Mouse (Mus musculus): ENCODE data around the gene Zfp59. TPM values are rescaled to one million over a fixed set of nuclear protein-coding genes. Genes with fewer than 3 reads are reported as not detected.
"Not testable (repeated sequence)": the region's sequence is repeated elsewhere in the genome, so short reads cannot be mapped to it uniquely, and the experiment has no call there.

Zfp59 gene
- polyA plus RNA-seq (2012; rRNA removed) = 0.42 and 0.68 TPM in 2 replicates
- polyA plus RNA-seq (2014; fragmentation: Nextera tagmentation; extraction: Ambion mirVana) = 1.5 and 1.9 TPM in 2 replicates

DNA sequence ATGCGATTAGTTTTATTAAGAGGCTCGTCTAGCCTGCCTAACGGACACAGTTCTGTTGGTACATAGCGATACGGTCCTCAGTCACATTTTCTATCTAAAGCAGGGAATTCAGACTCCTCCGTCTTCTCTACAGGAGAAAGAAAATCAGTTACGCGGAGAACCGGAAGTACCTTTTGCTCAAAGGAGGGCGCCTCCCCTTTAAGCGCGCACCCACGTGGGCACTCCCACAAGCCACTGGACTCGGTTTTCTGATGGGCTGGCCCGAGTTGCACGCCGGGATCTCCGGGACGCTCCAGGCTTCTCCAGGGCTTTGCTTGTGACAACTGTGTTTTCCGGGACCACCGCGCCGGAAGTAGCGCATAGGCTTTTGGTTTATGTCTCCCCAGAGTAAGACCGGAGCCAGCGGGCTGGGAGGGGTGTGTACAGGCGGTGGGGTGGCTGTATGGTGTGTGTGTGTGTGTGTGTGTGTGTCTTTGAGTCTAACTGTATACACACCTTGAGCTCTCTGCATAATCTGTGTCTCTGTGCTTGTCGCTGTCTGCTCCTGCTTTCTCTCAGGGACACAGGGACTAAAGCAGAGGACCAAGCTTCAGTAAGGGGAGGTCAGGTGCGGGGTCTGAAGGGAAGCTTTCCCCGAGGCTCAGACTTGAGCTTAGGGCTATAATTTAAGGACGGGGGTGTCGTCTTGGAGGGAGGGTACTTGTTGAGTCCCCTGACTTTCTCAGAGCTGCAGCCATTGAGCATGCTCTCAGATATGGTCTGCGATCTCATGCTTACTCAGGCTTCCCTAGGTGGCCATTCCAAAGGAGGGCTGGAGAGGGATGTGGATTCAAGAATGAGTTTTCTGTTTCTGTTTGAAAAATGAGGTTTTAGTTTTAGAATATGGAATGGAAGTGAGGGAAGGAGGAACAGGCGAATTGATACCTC lies at the start of gene Zfp59:
Gene Zfp59, plus strand, starts transcription at position 285 of the 927 bp plus-strand sequence.
- H3K9ac ChIP-seq (replicated peaks) = peak within 1 kb of the TSS; percentile 56
- H3K9me3 ChIP-seq (ENCODE audit: control insufficient read depth, low read length) = no peaks in the 10 kb centered on the region
- TF ChIP-seq CTCF (IDR thresholded peaks at IDR 0.05; ENCODE audit: low read depth) (no peak), EP300 (IDR thresholded peaks at IDR 0.05; ENCODE audit: low read depth) (no peak)
- peak within 1 kb of the TSS; percentile 81 for H3K4me2 ChIP-seq (ENCODE audit: low read depth)
- 3% methylated on average over 34 of the region's 34 CpGs for WGBS (ENCODE audit: insufficient replicate concordance)
- H3K36me3 ChIP-seq (replicated peaks; ENCODE audit: control insufficient read depth, insufficient read depth, low read depth) = no peaks in the 10 kb centered on the region
- peak; percentile 92 for ATAC-seq (ENCODE audit: insufficient read depth)
- peak within 1 kb of the TSS; percentile 57 to 80 for H3K4me3 ChIP-seq (ENCODE audit: insufficient read depth in 1 of 2, low read depth in 2 of 2, low read length in 2 of 2)
- no peak within 1 kb of the TSS for H3K27ac ChIP-seq
- no peaks in the 10 kb centered on the region for H3K27me3 ChIP-seq (ENCODE audit: control insufficient read depth, insufficient read depth, low read length)
- DNase-seq (ENCODE audit: low read depth in 3 of 3, low spot score in 3 of 3) = peak; percentile 63 to 68 (median 65)
- peaks cover 0 to 6% of the 10 kb centered on the region in 2 experiments; a peak in 1 of 4 replicates for H3K4me1 ChIP-seq (replicated peaks; ENCODE audit: control insufficient read depth in 2 of 2, insufficient read depth in 2 of 2, low read length in 1 of 2)

DNA sequence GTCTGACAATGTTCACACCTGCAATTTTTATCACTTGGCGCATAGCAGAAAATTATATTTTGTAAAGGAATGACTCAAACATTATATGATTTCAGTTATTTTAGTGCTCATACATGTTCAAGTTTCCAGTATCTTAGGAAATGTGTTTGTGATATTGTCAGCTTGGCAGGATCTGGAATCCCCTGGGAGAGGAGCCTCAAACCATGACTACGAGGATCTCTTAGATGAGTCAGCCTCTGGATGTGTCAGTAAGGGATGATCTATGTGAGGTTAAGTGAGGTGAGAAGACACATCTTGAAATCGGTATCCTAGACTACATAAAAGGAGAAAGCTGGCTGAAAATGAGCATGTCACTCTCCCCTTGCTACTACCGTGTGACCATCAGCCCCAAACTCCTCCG lies 49.1 kb upstream of the Zfp59 start:
- Histone ChIP-seq H3K4me1 (replicated peaks; ENCODE audit: control insufficient read depth in 2 of 2, insufficient read depth in 2 of 2, low read length in 1 of 2) (no peaks in the 10 kb centered on the region), H3K36me3 (replicated peaks; ENCODE audit: control insufficient read depth, insufficient read depth, low read depth) (no peaks in the 10 kb centered on the region), H3K27me3 (ENCODE audit: control insufficient read depth, insufficient read depth, low read length) (no peaks in the 10 kb centered on the region), H3K9me3 (ENCODE audit: control insufficient read depth, low read length) (no peaks in the 10 kb centered on the region; the same call in 1 of the 2 replicates), H3K9ac (replicated peaks) (no peak overlapping the region), H3K27ac (no peak overlapping the region), H3K4me3 (ENCODE audit: insufficient read depth in 1 of 2, low read depth in 2 of 2, low read length in 2 of 2) (no peak overlapping the region), H3K4me2 (ENCODE audit: low read depth) (no peak overlapping the region)
- WGBS (ENCODE audit: insufficient replicate concordance) = 63% methylated on average over 5 of the region's 5 CpGs
- TF ChIP-seq EP300 (IDR thresholded peaks at IDR 0.05; ENCODE audit: low read depth) = no peak
- ATAC-seq (ENCODE audit: insufficient read depth) (no peak), DNase-seq (ENCODE audit: low read depth in 3 of 3, low spot score in 3 of 3) (no peak)

DNA sequence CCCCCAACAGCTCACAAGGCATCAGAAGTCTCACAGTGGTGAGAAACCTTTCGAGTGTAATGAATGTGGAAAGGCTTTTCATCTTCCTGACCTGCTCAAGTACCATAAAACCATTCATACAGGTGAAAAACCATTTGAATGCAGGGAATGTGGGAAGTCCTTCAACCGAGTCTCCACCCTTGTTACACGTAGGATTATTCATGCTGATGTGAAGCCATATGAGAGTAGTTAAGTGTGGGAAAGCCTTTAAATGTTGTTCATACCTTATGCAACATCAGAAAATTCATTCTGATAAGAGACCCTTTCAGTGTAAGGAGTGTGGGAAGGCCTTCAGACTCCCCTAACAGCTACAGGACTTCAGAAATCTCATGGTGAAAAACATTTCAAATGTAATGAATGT lies 44.5 kb upstream of the Zfp59 start:
- DNase-seq (ENCODE audit: low read depth in 3 of 3, low spot score in 3 of 3); H3K9ac ChIP-seq (replicated peaks); H3K4me1 ChIP-seq (replicated peaks; ENCODE audit: control insufficient read depth in 2 of 2, insufficient read depth in 2 of 2, low read length in 1 of 2); H3K4me2 ChIP-seq (ENCODE audit: low read depth); H3K9me3 ChIP-seq (ENCODE audit: control insufficient read depth, low read length); H3K27me3 ChIP-seq (ENCODE audit: control insufficient read depth, insufficient read depth, low read length); ATAC-seq (ENCODE audit: insufficient read depth); H3K27ac ChIP-seq; H3K36me3 ChIP-seq (replicated peaks; ENCODE audit: control insufficient read depth, insufficient read depth, low read depth); H3K4me3 ChIP-seq (ENCODE audit: insufficient read depth in 1 of 2, low read depth in 2 of 2, low read length in 2 of 2): not testable (repeated sequence)
- WGBS (ENCODE audit: insufficient replicate concordance) = 46% methylated on average over 2 of the region's 3 CpGs

DNA sequence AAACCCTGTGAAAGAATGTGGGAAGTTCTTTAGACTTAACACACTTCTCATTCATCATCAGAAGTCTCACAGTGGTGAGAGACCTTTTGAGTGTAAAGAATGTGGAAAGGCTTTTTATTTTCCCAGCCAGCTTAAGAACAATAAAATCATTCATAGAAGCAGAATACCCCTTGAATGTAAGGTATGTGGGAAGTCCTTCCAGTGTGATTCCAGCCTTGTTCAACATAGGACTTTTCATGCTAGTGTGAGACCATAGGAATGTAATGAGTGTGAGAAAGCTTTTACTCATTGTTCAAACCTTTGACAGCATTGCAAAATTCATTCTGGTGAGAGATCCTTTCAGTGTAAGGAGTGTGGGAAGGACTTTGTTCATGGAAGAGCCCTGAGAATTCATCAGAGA lies 43.8 kb upstream of the Zfp59 start:
- DNase-seq (ENCODE audit: low read depth in 3 of 3, low spot score in 3 of 3) = no peak

DNA sequence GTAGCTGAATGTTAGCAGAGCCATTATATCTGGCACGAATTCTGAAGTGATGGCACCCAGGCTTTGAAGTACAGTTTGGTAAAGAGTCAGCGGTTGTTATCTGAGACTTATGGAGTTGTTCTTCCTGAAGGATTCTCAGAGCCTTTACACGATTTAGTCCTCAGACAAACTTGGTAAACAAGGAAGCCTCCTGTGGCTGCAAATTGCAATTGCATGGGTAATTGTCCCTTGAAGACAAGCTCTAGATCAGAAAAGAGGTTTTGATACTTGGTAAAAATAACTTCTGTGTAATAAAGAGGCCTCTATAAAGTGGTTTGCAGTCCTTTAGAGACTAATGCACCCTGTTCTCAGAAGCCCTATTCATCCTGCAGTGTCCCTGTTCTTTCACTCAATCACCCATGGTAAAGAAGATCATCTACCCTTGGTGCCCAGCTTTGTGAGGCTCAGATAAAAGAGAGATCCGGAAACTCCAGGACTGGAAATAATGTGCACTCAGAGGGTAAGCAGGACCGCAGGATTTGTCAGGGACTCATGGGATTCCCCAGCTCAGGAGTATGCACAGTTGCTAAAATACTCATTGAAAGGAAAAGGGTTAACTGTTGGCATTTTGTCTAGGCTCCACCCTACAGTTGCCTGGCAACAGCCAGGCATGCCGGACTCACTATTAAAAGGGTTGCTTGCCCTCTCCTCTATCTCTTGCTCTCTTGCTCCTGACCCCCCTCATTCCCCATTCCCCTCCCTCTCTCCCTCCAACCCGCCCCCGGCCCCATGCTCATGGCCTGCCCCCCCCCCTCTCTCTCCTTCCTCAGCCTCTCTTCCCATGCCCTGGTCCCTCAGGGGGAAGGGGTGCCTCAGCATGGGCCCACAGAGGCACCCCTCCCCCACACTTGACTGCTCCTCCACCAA lies 40.2 kb upstream of the Zfp59 start:
- no peak overlapping the region for H3K4me3 ChIP-seq (ENCODE audit: insufficient read depth in 1 of 2, low read depth in 2 of 2, low read length in 2 of 2)
- 27% methylated on average over 8 of the region's 8 CpGs for WGBS (ENCODE audit: insufficient replicate concordance)
- H3K9ac ChIP-seq (replicated peaks) = no peak overlapping the region
- H3K9me3 ChIP-seq (ENCODE audit: control insufficient read depth, low read length) = no peaks in the 10 kb centered on the region
- ATAC-seq (ENCODE audit: insufficient read depth) = no peak
- TF ChIP-seq EP300 (IDR thresholded peaks at IDR 0.05; ENCODE audit: low read depth) (no peak), CTCF (IDR thresholded peaks at IDR 0.05; ENCODE audit: low read depth) (no peak)
- DNase-seq (ENCODE audit: low read depth in 3 of 3, low spot score in 3 of 3) = no peak
- no peaks in the 10 kb centered on the region for H3K36me3 ChIP-seq (replicated peaks; ENCODE audit: control insufficient read depth, insufficient read depth, low read depth)
- H3K27ac ChIP-seq = no peak overlapping the region
- H3K4me2 ChIP-seq (ENCODE audit: low read depth) = no peak overlapping the region
- H3K27me3 ChIP-seq (ENCODE audit: control insufficient read depth, insufficient read depth, low read length) = no peaks in the 10 kb centered on the region
- no peaks in the 10 kb centered on the region for H3K4me1 ChIP-seq (replicated peaks; ENCODE audit: control insufficient read depth in 2 of 2, insufficient read depth in 2 of 2, low read length in 1 of 2)

More for the DNA sequence above, 43.8 kb upstream of the Zfp59 start:
- no peak for ATAC-seq (ENCODE audit: insufficient read depth)
- Histone ChIP-seq H3K9me3 (ENCODE audit: control insufficient read depth, low read length) (no peaks in the 10 kb centered on the region), H3K27ac (no peak overlapping the region), H3K9ac (replicated peaks) (no peak overlapping the region), H3K36me3 (replicated peaks; ENCODE audit: control insufficient read depth, insufficient read depth, low read depth) (no peaks in the 10 kb centered on the region), H3K4me1 (replicated peaks; ENCODE audit: control insufficient read depth in 2 of 2, insufficient read depth in 2 of 2, low read length in 1 of 2) (no peaks in the 10 kb centered on the region), H3K27me3 (ENCODE audit: control insufficient read depth, insufficient read depth, low read length) (no peaks in the 10 kb centered on the region), H3K4me3 (ENCODE audit: insufficient read depth in 1 of 2, low read depth in 2 of 2, low read length in 2 of 2) (no peak overlapping the region), H3K4me2 (ENCODE audit: low read depth) (no peak overlapping the region)
- no peak for TF ChIP-seq CTCF (IDR thresholded peaks at IDR 0.05; ENCODE audit: low read depth)
- no peak for TF ChIP-seq EP300 (IDR thresholded peaks at IDR 0.05; ENCODE audit: low read depth)
